Mouse (Mus musculus) forebrain, embryonic 11.5 days (tissue): ENCODE results near the gene 1110057P08Rik. TPM values are rescaled to one million over a fixed set of nuclear protein-coding genes. Genes with fewer than 3 reads are reported as not detected.
"Not testable (repeated sequence)": the region's sequence is repeated elsewhere in the genome, so short reads cannot be mapped to it uniquely, and the experiment has no call there.

ENCODE experiments used
- ATAC-seq: fragments of 200-750 bp; cut with Nextera tagmentation; replicated peaks from 2 replicates; pipeline ENCODE4 v1.8.0; 2017; ENCODE audit warnings: moderate TSS enrichment; ENCODE audit not compliant: low FRiP score
- DNase-seq: peaks from one replicate; pipeline ENCODE4 v3.0.0-alpha.2; 2017; ENCODE audit warnings: low spot score
- H3K27ac ChIP-seq: fragments of 300-500 bp; sonication (generic); 2 replicates; pipeline ENCODE4 v1.5.1; 2014; ENCODE audit warnings: low read depth, low read length
- H3K27me3 ChIP-seq: fragments of 300-500 bp; sonication (generic); 2 replicates; pipeline ENCODE4 v1.6.1; 2014; ENCODE audit warnings: mild to moderate bottlenecking, low read length, mixed read lengths; ENCODE audit not compliant: control insufficient read depth, insufficient read depth
- H3K36me3 ChIP-seq: fragments of 300-500 bp; sonication (generic); 2 replicates; pipeline ENCODE4 v1.6.1; 2014; ENCODE audit warnings: mild to moderate bottlenecking, low read length, moderate library complexity, mixed read lengths; ENCODE audit not compliant: control insufficient read depth, insufficient read depth
- H3K4me1 ChIP-seq: fragments of 300-500 bp; sonication (generic); replicated peaks from 2 replicates; pipeline ENCODE4 v1.6.1; 2014; ENCODE audit warnings: low read length, mixed read lengths; ENCODE audit not compliant: control insufficient read depth, insufficient read depth
- H3K4me2 ChIP-seq: fragments of 300-500 bp; sonication (generic); 2 replicates; pipeline ENCODE4 v1.6.1; 2014; ENCODE audit warnings: low read depth, mild to moderate bottlenecking, low read length, moderate library complexity, mixed read lengths; ENCODE audit not compliant: severe bottlenecking
- H3K4me3 ChIP-seq: fragments of 300-500 bp; sonication (generic); 2 replicates; pipeline ENCODE4 v1.5.1; 2014; ENCODE audit warnings: low read depth, low read length
- H3K9ac ChIP-seq: fragments of 300-500 bp; sonication (generic); 2 replicates; pipeline ENCODE4 v1.6.1; 2014; ENCODE audit warnings: low read length
- H3K9me3 ChIP-seq: fragments of 300-500 bp; sonication (generic); 2 replicates; pipeline ENCODE4 v1.6.1; 2016; ENCODE audit warnings: low read length, mixed read lengths; ENCODE audit not compliant: control insufficient read depth
- WGBS: fragments of 180-500 bp; shearing (Covaris S2); extraction: QIAGEN DNeasy Blood & Tissue Kit; methylation state at CpG from one replicate; pipeline ENCODE4 v1.1.7; 2014; 5-methylcytosine and 5-hydroxymethylcytosine counted together
- polyA plus RNA-seq: library from polyadenylated mRNA; unstranded; fragments of >200 nt; fragmentation: Nextera tagmentation; extraction: Ambion mirVana; gene quantifications from 2 replicates; pipeline ENCODE4 v1.2.1, GENCODE M21; 2014

The 1110057P08Rik gene
- not detected in 2 replicates for polyA plus RNA-seq

DNA sequence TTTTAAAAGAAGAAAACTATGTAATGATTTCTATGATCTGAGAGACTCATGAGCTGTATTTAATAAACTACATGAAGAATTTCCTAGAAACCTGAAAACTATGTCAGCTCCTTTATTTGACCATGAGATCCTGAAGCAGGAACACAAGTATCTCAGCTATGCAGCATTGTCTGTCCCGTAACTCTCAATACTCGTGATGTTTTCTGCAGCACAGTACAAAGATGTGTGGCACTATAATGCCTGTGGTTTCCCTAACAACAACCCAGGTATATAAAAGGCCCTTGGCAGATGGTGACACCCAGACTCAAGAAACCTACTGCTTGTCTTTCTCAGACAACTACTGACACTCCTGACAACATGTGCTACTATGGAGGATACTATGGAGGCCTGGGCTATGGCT lies at the start of gene 1110057P08Rik:
1110057P08Rik (plus strand) TSS at position 301 of the 400 bp plus-strand sequence.
- H3K9me3 ChIP-seq = no peaks in the 10 kb centered on the region
- no peaks in the 10 kb centered on the region for H3K4me1 ChIP-seq
- H3K36me3 ChIP-seq = no peaks in the 10 kb centered on the region
- WGBS = 91% methylated on average over 2 of the region's 2 CpGs
- H3K4me3 ChIP-seq = no peak within 1 kb of the TSS
- H3K4me2 ChIP-seq = no peak within 1 kb of the TSS
- no peaks in the 10 kb centered on the region for H3K27me3 ChIP-seq
- no peak within 1 kb of the TSS for H3K27ac ChIP-seq
- no peak for ATAC-seq
- H3K9ac ChIP-seq = no peak within 1 kb of the TSS
- no peak for DNase-seq

DNA sequence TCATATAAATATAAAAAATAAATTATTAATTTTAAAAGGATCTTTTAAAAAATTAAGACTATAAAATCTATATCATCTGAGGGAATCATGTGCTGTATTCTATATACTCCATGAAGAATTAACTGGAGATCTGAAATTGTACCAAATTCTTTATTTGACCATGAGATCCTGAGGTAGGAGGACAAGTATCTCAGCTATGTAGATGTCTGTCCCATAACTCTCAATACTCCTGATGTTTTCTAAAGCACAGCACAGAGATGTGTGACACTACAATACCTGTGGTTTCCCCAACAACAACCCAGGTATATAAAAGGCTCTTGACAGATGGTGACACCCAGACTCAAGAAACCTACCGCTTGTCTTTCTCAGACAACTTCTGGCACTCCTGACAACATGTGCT lies 34.0 kb upstream of the 1110057P08Rik start, which contains the start of gene Gm6358:
Gm6358 (plus strand) TSS at position 301 of the 400 bp plus-strand sequence.
- no peak for DNase-seq
- no peak for ATAC-seq
- H3K9ac ChIP-seq = no peak within 1 kb of the TSS
- no peaks in the 10 kb centered on the region for H3K9me3 ChIP-seq
- WGBS = 91% methylated on average over 1 of the region's 1 CpGs
- H3K36me3 ChIP-seq = no peaks in the 10 kb centered on the region
- H3K4me1 ChIP-seq = no peaks in the 10 kb centered on the region
- H3K4me2 ChIP-seq = no peak within 1 kb of the TSS
- H3K27me3 ChIP-seq = no peaks in the 10 kb centered on the region
- H3K4me3 ChIP-seq = no peak within 1 kb of the TSS
- H3K27ac ChIP-seq = no peak within 1 kb of the TSS

DNA sequence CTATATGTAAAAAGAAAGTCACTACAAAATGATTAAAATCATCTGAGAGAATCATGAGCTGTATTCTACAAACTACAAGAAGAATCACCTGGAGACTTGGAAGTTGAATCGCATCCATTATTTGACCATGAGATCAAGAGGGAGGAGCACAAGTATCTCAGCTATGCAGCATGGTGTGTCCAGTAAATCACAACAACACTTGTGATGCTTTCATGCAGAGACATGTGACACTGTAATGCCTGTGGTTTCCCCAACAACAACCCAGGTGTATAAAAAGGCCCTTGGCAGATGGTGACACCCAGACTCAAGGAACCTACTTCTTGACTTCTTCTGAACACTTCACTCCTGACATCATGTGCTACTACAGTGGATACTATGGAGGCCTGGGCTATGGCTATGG lies 23.7 kb upstream of the 1110057P08Rik start, which contains the start of gene Gm10061:
Gm10061 (plus strand) TSS at position 301 of the 400 bp plus-strand sequence.
- DNase-seq = no peak
- WGBS = 89% methylated on average over 1 of the region's 1 CpGs

GRCm38 (mm10) chr16:89157652-89158051 lies 16.9 kb upstream of the 1110057P08Rik start, which contains the start of gene Gm9789:
Gene Gm9789 (plus strand): TSS chr16:89157952.
- H3K36me3 ChIP-seq = no peaks in the 10 kb centered on the region
- no peak within 1 kb of the TSS for H3K27ac ChIP-seq
- WGBS = 79% methylated on average over 4 of the region's 4 CpGs
- H3K9me3 ChIP-seq = no peaks in the 10 kb centered on the region
- no peak within 1 kb of the TSS for H3K9ac ChIP-seq
- DNase-seq = no peak
- no peaks in the 10 kb centered on the region for H3K27me3 ChIP-seq
- no peaks in the 10 kb centered on the region for H3K4me1 ChIP-seq
- no peak within 1 kb of the TSS for H3K4me3 ChIP-seq
- no peak for ATAC-seq
- no peak within 1 kb of the TSS for H3K4me2 ChIP-seq

More for the DNA sequence above, 23.7 kb upstream of the 1110057P08Rik start, which contains the start of gene Gm10061:
- Histone ChIP-seq H3K36me3 (no peaks in the 10 kb centered on the region), H3K9ac (no peak within 1 kb of the TSS), H3K27me3 (no peaks in the 10 kb centered on the region), H3K4me3 (no peak within 1 kb of the TSS), H3K4me1 (no peaks in the 10 kb centered on the region), H3K9me3 (no peaks in the 10 kb centered on the region), H3K4me2 (no peak within 1 kb of the TSS), H3K27ac (no peak within 1 kb of the TSS)
- ATAC-seq = no peak

GRCm38 (mm10) chr16:89169190-89169589 lies 5.3 kb upstream of the 1110057P08Rik start, which contains the start of gene Gm7735:
Gene Gm7735 (plus strand): TSS chr16:89169490.
- H3K9me3 ChIP-seq, DNase-seq, H3K36me3 ChIP-seq, ATAC-seq, H3K9ac ChIP-seq, H3K27me3 ChIP-seq, H3K4me3 ChIP-seq, H3K4me1 ChIP-seq, H3K27ac ChIP-seq, H3K4me2 ChIP-seq: not testable (repeated sequence)

DNA sequence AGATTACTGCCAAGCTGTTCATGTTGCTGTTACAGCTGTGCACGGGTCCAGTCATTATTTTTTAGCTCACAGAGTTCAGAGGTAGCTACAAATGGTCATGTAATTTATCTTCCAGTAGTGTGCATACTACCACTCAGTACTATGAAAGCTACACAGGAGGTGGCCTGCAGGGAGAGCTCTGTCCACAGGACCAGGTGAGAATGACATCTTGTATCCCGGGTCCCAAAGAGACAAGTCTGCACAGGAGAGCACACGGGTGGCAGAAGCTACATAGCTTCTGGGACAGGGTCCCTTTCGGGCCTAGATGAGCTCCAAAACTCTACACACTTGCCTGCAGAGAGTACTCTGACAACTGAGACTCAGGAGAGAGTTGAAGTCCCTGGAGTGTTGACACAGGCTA lies 14.1 kb downstream of the 1110057P08Rik start:
- Histone ChIP-seq H3K9ac (no peak overlapping the region), H3K36me3 (no peaks in the 10 kb centered on the region), H3K4me3 (no peak overlapping the region), H3K27me3 (no peaks in the 10 kb centered on the region), H3K27ac (no peak overlapping the region), H3K4me2 (no peak overlapping the region), H3K4me1 (no peaks in the 10 kb centered on the region), H3K9me3 (no peaks in the 10 kb centered on the region)
- ATAC-seq = no peak
- 88% methylated on average over 4 of the region's 4 CpGs for WGBS
- DNase-seq = no peak

- H3K9me3 ChIP-seq = no peaks in the 10 kb centered on the region
- no peaks in the 10 kb centered on the region for H3K36me3 ChIP-seq
- ATAC-seq (no peak), DNase-seq (no peak)
- WGBS = 70% methylated on average over 1 of the region's 1 CpGs
- H3K27ac ChIP-seq = no peak within 1 kb of the TSS
- H3K4me3 ChIP-seq = no peak within 1 kb of the TSS
- no peaks in the 10 kb centered on the region for H3K4me1 ChIP-seq
- H3K4me2 ChIP-seq = no peak within 1 kb of the TSS
- H3K27me3 ChIP-seq = no peaks in the 10 kb centered on the region
- H3K9ac ChIP-seq = no peak within 1 kb of the TSS
Observed at GRCm38 (mm10) chr16:89205561-89205960, 31.0 kb downstream of the 1110057P08Rik start, which contains the start of gene Krtap20-2. Gene Krtap20-2 (plus strand): TSS chr16:89205861.

Other genes starting within 250 kb of the 1110057P08Rik start
- not detected in 2 replicates for gene Krtap19-9b, start 242.5 kb upstream of the 1110057P08Rik start, polyA plus RNA-seq
- not detected in 2 replicates for gene Krtap16-3, start 211.9 kb upstream of the 1110057P08Rik start, polyA plus RNA-seq
- not detected in 2 replicates for gene Krtap22-2, start 164.0 kb upstream of the 1110057P08Rik start, polyA plus RNA-seq
- gene Gm10229, start 159.5 kb upstream of the 1110057P08Rik start, polyA plus RNA-seq = not detected in 2 replicates
- not detected in 2 replicates for gene Krtap6-1, start 143.0 kb upstream of the 1110057P08Rik start, polyA plus RNA-seq
- gene Gm10228, start 133.3 kb upstream of the 1110057P08Rik start, polyA plus RNA-seq = not detected in 2 replicates
- gene Krtap6-5, start 126.9 kb upstream of the 1110057P08Rik start, polyA plus RNA-seq = not detected in 2 replicates
- not detected in 2 replicates for gene 1110025L11Rik, start 110.7 kb upstream of the 1110057P08Rik start, polyA plus RNA-seq
- not detected in 2 replicates for gene Krtap6-3, start 90.7 kb upstream of the 1110057P08Rik start, polyA plus RNA-seq
- not detected in 2 replicates for gene Gm6358, start 33.9 kb upstream of the 1110057P08Rik start, polyA plus RNA-seq
- gene Gm10061, start 23.6 kb upstream of the 1110057P08Rik start, polyA plus RNA-seq = not detected in 2 replicates
- gene Gm9789, start 16.8 kb upstream of the 1110057P08Rik start, polyA plus RNA-seq = not detected in 2 replicates
- gene Gm7735, start 5.2 kb upstream of the 1110057P08Rik start, polyA plus RNA-seq = not detected in 2 replicates
- gene Krtap20-2, start 31.1 kb downstream of the 1110057P08Rik start, polyA plus RNA-seq = not detected in 2 replicates
- gene Krtap21-1, start 229.1 kb downstream of the 1110057P08Rik start, polyA plus RNA-seq = not detected in 2 replicates
- not detected in 2 replicates for gene Krtap6-2, start 245.4 kb downstream of the 1110057P08Rik start, polyA plus RNA-seq